Mouse (Mus musculus) layer of hippocampus, postnatal 25 days (tissue): ENCODE results near the gene Sumf1. TPM values are rescaled to one million over a fixed set of nuclear protein-coding genes. Genes with fewer than 3 reads are reported as not detected.

ENCODE experiments used
- DNase-seq, 2 experiments: peaks; one replicate each; pipeline ENCODE4 v3.0.0; 2022; ENCODE audit warnings: mixed read lengths in 2 of 2, low spot score in 1 of 2; ENCODE audit errors: extremely low spot score in 1 of 2
- total RNA-seq, 2 experiments: library from RNA; stranded (reverse); gene quantifications; 2 replicates each; pipeline ENCODE4 v1.2.3; 2021

Gene Sumf1
- total RNA-seq, 2 experiments from 2014 or later = 18.0 to 19.1 TPM

DNA sequence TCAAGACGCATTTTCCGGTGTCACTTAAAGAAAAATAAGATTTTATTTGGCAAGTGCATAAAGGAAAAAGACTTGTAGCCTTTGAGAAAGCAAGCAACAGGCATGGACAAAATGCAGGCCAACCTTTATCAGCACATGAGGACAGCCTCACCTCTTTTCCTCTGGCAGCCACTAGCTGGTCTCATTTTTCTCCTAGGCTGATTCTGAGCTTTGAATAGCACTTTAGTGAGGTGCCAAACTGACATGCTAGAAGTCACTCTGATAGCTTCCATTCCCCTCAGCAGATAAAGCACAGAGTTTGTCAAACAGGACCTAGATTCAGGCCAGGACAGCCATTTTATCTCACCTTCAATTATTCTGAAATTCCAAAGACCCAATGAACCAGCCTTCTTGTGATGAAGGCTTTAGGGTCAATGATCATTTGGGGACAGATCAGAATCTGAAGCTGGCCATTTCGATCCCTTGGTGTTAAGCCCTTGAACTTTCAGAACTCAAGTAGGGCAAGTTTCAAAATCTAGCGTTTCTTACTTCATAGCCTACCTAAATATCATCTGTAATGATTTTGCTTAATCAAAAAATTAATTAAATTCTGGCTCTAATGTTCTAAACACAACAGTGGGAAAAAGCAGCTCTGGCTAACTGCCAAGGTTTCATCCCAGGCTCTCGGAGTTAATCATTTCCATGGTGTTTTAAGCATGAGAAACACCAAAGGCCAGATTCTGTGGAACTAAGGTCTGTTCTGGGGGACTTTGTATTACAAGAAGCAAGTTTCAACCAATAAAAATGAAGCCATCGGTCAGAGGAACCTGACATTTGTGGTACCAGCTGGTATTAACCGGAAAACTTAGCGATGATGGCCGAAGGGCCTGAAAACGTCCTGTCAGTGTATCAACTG, 83.2 kb downstream of the Sumf1 start:
- DNase-seq = no peak

DNA sequence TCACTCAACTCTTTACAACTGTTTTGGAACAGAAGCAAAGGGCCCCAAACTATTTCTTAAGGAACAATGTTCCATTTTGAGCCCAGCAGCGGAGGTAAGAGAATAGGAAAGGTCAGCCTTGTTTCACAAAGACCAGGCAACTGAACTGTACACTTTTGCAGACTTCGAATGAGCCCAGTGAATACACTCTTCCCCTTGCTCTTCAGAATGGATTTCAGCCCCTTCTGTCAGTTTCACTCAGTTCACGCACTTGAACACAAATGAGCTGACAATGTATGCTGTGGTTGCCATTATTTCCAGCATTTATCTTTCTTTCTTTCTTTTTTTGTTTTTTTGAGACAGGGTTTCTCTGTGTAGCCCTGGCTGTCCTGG, 86.5 kb downstream of the Sumf1 start:
- DNase-seq = no peak

DNA sequence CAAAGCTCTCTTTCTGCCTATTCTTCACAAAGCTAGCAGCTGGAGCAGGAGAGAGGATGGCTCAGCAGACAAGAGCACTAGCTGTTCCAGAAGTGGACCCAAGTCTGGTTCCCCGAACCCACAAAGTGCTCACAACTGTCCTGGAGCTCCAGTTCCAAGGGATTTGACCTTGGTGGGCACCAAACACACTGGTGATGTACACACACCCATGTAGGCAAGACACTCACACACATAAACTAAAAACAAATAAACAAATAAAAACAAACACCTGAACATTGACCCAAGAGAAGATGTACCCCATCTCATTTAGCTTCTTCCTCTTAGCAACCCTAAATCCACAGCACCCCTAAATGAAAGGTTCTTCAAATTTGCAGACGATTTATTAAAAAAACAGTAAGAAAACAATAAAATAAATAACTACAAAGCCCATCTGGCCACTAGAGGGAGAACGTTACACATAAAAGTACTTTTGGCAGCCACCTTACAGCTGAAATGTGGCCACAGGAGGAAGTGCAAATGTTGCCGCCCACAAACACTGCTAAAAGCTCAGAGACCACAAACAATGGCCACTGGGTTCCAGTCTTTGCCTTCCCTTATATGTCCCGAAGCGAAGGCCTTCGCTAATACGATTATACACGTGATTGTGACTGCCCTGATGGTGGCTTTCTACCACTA, 87.1 kb downstream of the Sumf1 start:
- peak in 1 of 2 experiments; percentile 49 for DNase-seq

DNA sequence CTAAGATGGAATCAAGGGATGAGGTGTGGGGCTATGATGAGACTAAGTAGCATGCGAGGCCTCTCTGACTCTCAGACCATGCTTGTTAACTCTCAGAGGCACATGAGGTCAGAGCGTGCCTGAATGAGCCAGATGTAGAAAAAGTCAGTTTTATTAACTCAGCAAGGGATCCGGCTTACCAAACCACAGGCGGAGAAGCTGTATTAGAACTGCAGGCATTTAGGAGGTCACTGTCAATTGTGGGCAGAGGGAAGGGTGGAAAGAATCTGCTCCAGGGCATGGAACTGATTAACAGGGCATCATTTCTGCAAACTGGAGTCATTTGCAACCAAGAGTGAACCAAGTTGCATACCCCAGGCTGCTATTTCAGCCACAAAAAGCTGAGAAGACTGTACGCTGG, 89.9 kb downstream of the Sumf1 start:
- no peak for DNase-seq

DNA sequence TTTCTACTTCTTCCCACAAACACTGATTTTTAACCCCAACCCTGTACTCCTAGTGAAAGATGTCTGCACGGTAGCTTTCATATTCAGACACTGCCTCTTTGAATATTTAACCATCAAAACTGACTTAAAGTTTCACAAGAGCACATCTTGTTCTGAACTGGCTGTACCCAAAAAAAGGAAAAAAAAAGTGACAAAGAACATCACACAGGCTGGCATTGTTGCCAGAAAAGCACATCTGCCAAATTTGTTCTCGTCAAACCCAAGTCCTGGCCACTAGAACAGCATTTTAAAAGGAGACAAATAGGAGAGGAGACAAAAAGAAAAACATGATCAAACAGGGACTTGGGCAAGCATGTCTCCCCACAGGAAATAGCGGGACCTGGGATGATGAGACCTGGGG, 91.9 kb downstream of the Sumf1 start:
- no peak for DNase-seq

DNA sequence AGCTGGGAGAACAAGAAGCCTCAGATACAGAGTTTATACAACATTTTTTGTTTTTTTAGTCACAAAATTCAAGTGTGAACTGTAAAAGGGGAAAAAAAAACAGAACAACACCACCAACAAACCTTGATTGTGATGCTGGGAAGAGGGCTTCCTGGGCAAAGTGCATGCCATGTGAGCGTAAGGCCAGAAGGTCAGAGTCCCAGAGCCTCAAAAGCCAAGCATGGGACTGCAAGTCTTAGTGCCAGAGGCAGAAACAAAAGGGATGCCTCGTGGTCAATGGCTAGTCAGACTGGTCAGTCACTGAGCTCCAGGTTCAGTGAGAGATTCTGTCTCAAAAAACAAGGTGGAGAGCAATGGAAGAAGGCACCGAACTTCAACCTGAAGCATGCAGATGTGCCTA, 92.7 kb downstream of the Sumf1 start:
- DNase-seq = no peak

DNA sequence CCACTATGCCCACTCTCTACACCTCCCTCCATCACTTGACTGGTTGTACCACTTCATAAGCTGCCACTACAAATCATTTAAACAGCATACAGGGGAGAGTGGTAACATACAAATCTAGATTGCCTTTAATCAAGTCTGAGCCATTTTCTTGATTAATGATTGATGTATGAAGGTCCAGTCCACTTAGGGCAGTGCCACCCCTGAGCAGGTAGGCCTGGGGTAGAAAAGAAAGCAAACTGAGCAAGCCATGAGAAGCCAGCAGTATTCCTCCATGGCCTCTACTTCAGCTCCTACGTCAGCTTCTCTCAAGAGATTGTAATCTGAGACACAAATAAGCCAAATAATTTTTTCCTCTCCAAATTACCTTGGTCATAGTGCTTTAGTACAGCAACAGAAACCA, 94.1 kb downstream of the Sumf1 start:
- DNase-seq = no peak

DNA sequence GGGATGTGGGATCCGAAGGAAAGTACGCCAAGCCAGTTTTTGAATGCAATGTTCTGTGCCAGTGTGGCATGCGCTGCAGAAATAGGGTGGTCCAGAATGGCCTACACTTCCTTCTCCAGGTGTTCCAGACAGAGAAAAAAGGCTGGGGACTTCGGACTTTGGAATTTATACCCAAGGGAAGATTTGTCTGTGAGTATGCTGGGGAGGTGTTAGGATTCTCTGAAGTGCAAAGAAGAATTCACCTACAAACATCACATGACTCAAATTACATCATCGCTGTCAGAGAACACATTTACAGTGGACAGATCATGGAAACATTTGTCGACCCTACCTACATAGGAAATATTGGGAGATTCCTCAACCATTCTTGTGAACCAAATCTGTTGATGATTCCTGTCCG, 109.5 kb downstream of the Sumf1 start:
- no peak for DNase-seq

DNA sequence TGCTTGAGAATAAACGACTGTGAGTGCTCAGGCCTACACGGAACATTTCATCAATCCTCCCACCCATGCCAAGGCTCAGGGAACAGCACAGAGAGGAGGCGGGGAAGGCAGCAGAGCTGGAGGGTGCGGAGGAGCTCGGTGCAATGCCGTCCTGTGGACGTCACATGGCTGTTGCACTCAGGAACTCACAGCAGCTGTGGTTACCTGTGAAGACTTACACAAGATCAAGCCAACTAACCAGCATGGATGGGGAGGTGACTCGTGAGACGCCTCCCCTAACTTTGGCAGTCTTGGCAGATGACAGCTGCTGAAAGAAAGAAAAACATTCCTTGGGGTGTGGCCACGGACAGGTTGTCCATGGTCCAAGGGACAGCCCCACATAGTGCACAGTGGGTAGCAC, 110.8 kb downstream of the Sumf1 start:
- DNase-seq = no peak

DNA sequence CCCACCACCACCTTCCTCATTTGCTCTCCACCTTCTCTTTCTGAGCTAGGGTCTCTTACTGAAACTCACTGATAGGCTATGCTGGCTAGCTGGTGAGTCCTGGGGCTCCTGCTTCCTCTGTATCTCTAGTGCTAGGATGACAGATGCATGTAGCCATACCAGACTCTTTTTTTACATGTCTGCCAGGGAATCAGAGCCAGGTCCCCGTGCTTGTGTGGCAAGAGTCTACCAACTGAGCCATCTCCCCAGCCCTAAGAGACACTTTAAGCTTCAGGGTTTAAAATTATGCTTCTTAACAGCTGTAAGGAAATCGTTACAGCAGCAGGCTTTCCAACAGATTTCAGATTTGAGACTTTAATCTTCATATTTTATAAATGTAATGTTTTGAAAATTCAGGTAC, 111.5 kb downstream of the Sumf1 start:
- no peak for DNase-seq

DNA sequence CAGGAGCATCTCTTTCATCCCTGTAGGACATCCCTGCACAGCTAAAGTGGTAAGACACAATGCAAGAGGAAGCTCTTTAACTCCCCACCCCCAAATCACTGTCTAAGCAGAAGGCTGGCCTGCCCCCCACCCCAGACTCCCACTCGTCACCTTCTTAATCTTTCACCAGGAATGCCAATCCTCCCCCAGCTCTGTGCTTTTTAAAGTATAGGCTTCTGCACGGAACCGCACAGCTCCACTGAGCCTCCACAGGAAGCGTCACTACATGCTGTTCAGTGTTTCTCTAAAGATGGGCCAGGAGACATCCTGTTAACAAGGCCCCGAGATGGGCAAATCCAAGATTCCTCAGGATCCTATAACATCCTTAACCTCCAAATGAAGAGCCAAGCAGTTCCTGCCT, 112.3 kb downstream of the Sumf1 start:
- no peak for DNase-seq

DNA sequence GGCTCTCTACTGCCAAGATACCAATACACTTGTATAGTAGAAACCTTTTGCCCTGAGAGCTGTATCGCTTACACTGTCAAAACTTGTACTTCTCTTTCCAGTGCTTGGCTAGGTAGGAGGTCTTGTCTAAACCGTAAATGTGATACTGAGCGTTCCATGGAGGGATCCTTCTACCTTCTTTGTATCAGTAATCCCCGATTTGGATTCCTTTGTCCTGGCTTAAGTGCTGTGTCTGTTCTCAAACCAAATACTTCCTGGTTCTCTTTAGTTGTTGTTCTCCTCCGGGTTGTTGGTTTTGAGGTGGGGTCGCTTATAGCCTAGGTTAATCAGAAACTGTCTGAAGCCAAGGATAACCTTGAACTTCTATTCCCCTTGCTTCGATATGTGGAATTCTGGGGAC, 114.4 kb downstream of the Sumf1 start:
- DNase-seq = no peak

DNA sequence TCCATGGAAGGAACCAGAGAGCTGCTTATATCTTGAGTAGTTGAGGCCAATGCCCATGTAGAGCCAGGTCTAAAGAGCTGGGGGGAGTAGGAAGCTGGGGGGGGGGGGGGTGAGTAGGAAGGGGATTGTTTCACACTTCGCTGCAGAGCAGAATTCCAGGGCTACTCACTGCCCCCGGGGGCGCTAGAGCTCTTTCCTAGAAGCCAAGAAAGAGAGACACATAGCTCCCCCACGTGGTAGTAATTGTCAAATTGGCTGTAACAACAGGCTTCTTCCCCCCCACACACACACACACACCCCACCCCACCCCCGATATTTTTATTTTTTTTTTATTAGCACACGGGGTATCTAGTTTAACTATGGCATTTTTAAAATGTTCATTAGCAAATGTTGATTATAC, 119.8 kb downstream of the Sumf1 start:
- DNase-seq = peak in 1 of 2 experiments; percentile 74

DNA sequence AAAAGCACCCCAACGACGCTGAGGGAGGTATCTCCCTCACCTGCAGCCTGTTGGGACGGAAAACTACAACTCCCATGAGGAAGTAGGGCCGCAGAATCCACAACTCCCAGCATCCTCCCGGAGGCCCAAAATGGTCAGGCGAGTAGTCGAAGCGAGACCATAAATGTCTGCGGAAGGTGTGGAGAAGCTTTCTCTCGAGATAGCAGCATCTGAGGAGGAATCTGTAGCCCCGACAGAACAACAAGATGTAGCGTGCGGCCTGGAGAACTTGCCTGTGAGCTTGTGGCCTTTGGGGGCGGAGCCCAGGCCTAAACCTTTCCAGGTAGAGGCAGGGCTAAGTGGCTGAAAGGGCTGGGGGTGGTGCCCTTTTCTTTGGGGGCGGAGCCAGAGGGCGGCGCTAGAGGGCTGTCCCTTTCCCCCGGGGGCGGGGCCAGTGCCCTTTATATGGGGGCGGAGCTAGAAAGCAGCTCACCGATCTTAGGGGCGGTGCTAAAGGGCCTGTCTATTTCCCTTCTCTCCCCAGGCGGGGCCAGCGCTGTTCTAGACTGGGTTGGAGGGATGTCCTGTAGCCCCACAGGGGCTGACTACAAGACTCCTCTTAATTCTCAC, 120.4 kb downstream of the Sumf1 start, which contains the start of gene Setmar:
Setmar (plus strand) TSS at position 128 of the 609 bp plus-strand sequence.
- DNase-seq = peak; percentile 90 to 97

DNA sequence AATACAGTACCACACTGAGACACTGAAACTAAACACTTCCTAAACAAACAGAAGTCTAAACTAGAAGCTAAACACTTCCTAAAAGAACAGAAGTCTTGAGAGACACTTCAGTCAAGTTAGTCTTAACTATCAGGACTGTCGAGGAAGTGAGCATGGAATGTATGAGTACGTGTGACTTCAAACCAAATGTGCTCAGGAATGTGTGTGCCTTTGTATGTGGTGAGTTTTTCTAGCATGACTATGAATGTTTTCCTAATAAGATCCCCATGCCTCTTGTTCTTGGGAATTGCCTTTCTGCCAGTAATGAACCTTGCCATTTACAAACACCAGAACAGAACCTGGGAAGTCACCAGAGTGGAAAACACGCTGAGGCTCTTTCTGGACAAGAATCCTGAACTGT, 124.3 kb downstream of the Sumf1 start:
- no peak for DNase-seq

DNA sequence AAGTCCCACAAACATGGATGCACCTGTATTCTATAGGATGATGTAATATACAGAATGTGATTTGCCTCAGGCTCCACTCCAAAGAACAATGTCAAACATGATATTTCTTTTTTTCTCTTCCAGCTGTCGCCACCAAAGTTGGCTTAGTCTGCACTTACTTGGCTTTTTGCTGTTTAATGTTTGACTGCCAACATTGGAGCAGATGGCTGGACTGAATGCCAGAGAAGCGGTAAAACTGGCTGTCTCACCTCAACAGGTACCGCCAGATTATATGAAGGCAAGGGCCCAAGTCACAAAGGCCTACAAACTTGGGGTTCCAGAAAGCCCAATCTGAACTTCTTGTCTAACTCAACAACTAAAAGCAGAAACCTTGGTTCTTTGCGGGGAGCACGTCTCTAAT, 127.3 kb downstream of the Sumf1 start:
- no peak for DNase-seq

DNA sequence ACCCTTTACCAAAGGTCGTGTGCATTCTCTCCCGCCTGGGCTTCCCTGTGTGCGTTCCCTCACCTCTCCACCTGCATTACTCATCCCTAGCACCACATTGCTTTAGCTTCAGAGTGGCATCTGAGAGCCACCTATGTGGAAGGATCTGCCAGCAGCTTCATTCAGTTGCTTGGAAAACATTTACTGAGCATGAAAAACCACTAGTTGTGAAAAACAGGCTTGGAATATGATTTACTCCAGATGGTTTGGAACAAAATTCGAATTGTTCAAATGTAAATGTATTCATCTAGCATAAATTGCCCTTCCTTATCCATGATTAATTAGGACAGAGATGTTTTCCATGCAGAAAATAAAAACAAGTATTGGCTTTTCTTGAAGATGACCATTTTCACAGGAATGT, 128.0 kb downstream of the Sumf1 start:
- DNase-seq = no peak
